Mouse (Mus musculus) lung, postnatal 25 days (tissue): Measurements from ENCODE around the gene Zfand3.

Source experiments
- DNase-seq: peaks from one replicate; pipeline ENCODE4 v3.0.0; 2022; ENCODE audit warnings: low spot score

Zfand3 gene

DNA sequence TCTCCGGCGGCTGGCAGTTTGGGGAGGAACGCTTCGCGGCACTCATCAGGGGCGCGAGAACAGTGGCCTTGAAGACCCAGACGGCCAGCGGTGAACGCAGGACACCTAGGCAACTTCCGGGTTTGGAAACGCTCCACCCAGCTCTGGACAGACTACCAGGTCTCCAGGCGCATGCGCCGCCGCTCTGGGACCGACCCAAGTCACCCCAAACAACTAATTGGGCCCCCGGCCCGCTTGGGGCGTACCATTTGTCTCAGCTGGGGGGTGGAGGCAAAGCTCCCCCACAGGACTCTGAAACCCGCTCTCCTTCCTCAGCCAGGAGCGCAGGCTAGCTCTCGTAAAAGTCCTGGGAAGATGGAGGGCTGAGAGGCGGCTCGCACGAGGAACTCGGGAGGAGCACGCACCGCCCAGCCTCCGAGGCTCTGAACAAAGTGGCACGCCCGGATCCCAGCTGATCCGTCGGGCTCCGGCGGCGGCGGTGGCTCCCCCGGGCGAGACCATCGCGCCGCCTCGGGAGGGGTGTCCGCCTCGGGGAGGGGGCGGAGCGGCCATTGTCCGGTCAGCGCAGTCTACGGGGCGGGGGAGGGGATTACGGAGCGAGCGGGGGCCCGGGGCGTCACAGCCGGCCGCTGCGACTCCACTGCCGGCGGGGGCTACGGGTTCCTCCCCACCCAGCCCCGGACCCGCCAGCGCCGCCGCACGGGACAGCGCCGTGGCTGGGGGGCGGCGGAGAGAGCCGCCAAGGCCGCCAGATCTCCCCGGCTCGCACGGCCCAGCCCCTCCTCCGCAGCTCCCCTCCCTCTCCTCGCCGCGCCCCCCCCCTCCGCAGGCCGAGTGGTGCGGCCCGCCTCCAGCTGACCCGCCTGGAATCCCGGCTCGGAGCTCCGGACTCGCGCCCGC, at the start of gene Zfand3:
TSS of gene Zfand3 (plus strand) at position 531 of the 900 bp plus-strand sequence.
- DNase-seq, result peak; percentile 95

DNA sequence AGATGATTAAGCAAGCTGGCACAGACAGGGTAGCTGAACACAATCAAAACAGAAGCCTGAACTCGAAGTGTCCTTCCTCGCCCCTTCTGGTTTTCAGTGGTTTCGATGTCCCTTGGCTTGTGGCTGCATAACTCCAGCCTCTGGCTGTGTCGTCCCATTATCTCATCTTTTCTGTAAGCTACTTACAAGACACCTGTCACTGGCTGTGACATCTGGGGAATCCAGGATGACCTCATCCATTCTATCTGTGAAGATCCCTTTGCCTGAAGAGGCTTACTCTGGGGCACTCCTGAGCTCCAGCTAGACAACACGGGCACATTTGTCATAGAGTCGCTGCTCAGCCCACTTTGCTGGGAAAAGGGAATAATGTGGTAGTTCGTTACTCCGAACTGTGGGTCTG, 48.7 kb upstream of the Zfand3 start:
- DNase-seq, result no peak

DNA sequence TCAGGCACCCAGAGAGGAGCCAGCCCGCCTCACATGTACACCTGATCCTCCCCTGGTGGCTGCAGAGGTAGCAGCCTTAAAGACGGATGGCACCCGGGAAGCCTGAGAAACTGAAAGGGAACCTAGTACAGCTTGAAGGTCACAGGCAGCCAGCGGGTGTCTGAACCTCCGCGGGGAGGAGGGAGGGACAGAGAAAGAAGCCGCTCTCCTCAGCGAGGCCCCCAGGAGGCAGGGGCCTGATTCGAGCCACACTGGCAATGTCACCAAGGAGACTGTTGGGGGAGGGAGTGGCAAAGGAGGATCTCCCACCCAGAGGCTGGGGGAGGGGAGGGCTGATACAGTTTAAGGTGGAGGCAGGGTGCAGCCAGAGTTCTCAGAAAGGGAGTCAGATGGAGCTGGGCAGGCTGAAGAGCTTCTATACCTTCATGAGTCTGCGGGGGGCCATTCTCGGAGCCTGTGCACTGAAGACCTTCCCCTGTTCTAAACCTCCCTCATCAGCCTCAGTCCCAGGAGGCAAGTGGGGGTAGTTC, 40.7 kb upstream of the Zfand3 start:
- DNase-seq, result no peak

DNA sequence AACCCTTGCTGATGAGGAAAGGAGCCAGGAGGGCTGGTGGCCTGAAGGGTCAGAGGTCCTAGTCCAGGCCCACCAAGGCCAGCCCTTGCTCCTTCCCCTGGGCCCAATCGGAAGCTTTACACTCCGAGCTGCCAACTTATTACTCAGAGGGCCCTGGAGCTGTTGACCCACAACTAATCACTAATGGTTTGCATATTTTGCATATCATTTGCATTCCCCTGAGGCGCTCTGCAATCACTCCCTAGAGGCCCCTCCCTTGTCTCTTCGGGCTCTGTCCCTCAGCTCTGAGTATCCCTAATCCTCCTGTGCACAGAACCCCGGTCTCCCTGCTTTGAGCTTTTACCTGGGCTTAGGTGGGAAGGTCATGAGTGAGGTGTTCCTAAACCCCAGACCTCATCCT, 39.0 kb upstream of the Zfand3 start:
- no peak for DNase-seq

DNA sequence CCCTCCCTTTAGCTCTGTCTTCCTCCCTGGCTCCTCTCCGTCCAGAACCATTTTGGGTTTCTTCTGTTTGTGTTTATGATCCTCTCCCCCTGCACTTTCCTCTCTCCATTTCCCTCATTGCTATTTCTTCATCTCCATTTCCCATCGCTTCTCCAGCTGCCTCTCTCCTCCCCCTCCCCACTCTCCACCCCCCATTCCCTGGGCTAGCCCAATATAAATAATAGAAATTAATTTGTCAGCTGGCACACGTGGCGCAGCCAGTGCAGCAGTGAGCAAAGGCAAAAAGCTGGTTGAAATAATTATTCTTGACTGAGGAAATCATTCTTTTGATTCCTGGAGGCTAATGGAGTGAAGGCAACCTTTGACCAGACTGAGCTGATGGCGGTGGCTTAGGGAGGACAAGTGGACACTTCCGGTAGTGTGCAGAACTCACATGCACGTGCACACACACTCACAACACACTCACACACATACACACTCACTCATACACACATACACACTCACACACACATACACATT, 34.4 kb upstream of the Zfand3 start, which contains the start of gene Mdga1:
TSS of gene Mdga1 (minus strand) at position 51 of the 519 bp plus-strand sequence.
- DNase-seq, result no peak

- no peak for DNase-seq
Measured at GRCm38 (mm10) chr17:29971761-29972432, 32.6 kb upstream of the Zfand3 start.

- no peak for DNase-seq
Measured at GRCm38 (mm10) chr17:29973226-29973625, 31.3 kb upstream of the Zfand3 start.

GRCm38 (mm10) chr17:29975731-29976130, 28.8 kb upstream of the Zfand3 start:
- DNase-seq, result peak; percentile 85

DNA sequence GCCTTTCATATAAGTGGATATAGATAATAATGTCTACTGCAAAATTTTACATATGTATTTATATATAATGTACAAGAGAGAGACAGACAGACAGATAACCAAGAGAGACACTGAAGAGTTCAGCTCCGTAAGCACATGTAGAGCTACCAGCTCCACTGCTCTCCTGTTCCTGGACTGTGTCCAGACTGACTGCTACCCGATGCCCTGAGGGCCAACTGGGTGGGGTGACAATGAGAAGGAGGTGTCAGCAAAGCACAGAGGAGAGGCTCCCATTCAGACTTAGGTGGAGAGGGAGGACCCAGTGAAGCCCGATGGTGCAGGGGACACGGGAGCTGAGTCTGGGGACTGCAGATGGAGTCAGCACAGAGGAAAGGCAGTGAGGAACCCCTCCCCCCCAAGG, 25.5 kb upstream of the Zfand3 start:
- DNase-seq, result no peak

GRCm38 (mm10) chr17:29979841-29980240, 24.7 kb upstream of the Zfand3 start:
- DNase-seq, result no peak

- DNase-seq, result no peak
Measured at GRCm38 (mm10) chr17:29981568-29981967, 23.0 kb upstream of the Zfand3 start.

- DNase-seq, result no peak
Measured at GRCm38 (mm10) chr17:29983190-29983589, 21.3 kb upstream of the Zfand3 start.

- DNase-seq, result no peak
Measured at GRCm38 (mm10) chr17:29984931-29985330, 19.6 kb upstream of the Zfand3 start.

GRCm38 (mm10) chr17:29985534-29985933, 19.0 kb upstream of the Zfand3 start:
- peak; percentile 59 for DNase-seq

- DNase-seq, result no peak
Measured at GRCm38 (mm10) chr17:29988141-29988540, 16.4 kb upstream of the Zfand3 start.

DNA sequence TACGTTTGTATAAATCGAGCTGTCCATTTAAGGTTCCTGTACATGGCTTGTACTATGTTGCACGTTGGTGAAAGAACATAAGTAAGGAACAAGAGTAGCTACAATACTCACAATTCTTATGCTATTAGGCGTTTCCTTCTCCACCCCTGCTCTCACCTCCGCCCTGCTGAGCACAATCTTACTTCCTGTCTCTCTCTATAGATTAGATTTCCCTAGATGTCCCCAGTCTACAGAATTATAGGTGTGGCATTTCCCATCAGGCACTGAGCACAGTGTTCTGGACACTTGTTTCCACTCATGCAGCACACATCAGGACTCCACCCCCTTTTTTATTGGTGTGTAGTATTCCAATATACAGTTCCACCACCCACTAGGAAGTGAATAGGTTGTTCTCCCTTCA, 14.9 kb upstream of the Zfand3 start:
- DNase-seq, result no peak

GRCm38 (mm10) chr17:29990136-29990535, 14.4 kb upstream of the Zfand3 start:
- no peak for DNase-seq

DNA sequence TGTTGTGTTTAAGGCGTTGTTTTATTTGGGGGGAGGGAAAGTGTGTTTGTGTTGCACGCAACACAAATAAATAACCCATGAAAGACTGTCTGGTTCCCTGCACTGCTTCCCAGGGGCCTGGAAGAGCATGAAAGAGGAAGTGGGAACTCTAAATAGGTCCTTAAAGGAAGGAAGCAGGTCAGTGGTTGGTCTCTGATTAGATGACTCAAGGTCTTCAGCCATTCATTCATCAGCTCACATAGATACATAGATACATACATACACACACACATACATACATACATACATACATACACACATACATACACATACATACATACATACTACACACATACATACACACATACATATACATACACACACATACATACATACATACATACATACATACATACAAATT, 13.7 kb upstream of the Zfand3 start:
- no peak for DNase-seq

- DNase-seq, result no peak
Measured at GRCm38 (mm10) chr17:29993488-29993887, 11.0 kb upstream of the Zfand3 start.

DNA sequence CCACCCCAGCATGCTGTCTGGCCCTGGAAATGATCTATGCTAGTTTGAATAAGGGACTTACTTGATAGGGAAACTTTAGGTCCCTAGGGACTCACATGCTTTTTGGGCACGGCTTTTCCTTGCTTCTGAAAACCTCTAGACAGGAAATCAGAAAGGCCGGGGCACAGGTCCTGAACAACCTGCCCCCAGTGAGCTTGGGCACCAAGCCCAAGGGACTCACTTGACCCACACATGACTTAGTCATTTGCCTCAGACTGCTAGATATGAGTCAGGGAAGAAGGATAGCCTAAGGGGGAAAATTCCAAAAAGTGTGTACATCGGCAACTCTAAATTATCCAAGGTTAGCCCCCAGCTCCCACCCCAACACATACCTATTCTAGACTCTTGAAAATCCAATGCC, 10.5 kb upstream of the Zfand3 start:
- DNase-seq, result no peak

GRCm38 (mm10) chr17:29994459-29994858, 10.1 kb upstream of the Zfand3 start:
- DNase-seq, result no peak

DNA sequence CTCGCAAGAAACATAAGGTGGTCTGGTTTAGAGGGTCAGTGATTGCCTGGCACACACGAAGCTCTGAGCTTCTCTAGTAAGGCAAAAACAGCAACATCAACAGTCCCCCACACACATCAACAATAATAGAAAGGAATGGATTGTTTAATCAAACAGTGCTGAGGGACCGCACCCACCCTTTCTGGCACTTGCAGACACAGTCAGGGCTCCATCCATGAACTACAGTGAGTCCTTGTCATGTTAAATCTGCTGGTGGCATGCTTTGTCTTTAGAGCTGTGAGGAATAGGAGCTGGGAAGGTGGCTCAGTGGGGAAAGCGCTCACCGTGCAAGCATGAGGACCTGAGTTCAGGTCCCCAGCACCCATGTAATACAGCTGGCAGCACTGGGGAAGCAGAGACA, 8.5 kb upstream of the Zfand3 start:
- no peak for DNase-seq

DNA sequence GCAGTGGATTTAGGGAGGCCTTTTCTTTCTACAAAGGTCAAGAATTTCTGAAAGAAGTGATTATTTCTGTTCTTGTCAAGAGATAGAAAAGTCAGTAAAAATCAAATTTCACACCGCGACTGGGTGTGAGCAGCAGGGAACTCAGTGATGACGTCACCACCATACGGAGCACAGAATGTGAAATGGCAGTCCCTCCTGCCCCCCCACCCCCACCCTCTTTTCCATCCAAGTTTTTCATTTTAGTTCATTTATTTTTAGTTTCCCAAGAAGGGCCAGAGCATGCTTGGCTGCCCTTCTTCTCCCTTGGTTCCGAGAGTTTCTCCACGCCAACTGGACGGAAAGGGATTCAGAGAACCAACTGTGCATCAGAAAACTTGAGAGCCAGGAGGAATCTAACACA, 6.8 kb upstream of the Zfand3 start:
- no peak for DNase-seq
